8 mouse cellular contexts compared by ENCODE assay signal in genomic region chr11:3515637-3516036, GRCm38 (mm10). TPM values are rescaled to one million over a fixed set of nuclear protein-coding genes. Genes with fewer than 3 reads are reported as not detected.
A peak's percentile ranks its signal among the peaks of the same experiment; 100 is the strongest.
DNase-seq lines count a peak whose midpoint lies in the region; ATAC-seq and TF ChIP-seq lines count a peak whose summit lies in the region.

No protein-coding gene starts in this region.

- no peak for ATAC-seq in hindbrain, embryonic 11.5 days (ENCODE audit: low FRiP score)

- no peak overlapping the region for H3K4me3 ChIP-seq in hindbrain, embryonic 11.5 days (ENCODE audit: low read depth, low read length)
- H3K4me3 ChIP-seq in myocyte, result peak overlapping the region; percentile 47

- H3K36me3 ChIP-seq in hindbrain, embryonic 11.5 days (ENCODE audit: control insufficient read depth, insufficient read depth, low read length), result no peaks in the 10 kb centered on the region
- peaks cover 14% of the 10 kb centered on the region for H3K36me3 ChIP-seq in myocyte (ENCODE audit: control insufficient read depth, insufficient read depth)

- H3K9ac ChIP-seq in hindbrain, embryonic 11.5 days (ENCODE audit: low read depth, low read length), result no peak overlapping the region

- 0 out of 2 replicates have a peak, but pooled peaks cover 2% of the 10 kb centered on the region for H3K4me1 ChIP-seq in hindbrain, embryonic 11.5 days (replicated peaks; ENCODE audit: control insufficient read depth, insufficient read depth, low read length)

- H3K4me2 ChIP-seq in hindbrain, embryonic 11.5 days (replicated peaks; ENCODE audit: low read depth, low read length), result no peak overlapping the region
- peak overlapping the region; percentile 85 for H3K4me2 ChIP-seq in myocyte (ENCODE audit: low read depth)

- DNase-seq in kidney, postnatal 10 days, result peak; percentile 42
- no peak for DNase-seq in kidney, adult 9 months
- peak; percentile 95 for DNase-seq in cerebellum, adult 9-11 months
- peak; percentile 15 for DNase-seq in hindbrain, embryonic 11.5 days (ENCODE audit: low spot score)
- DNase-seq in right cerebral cortex, postnatal 25 days, result no peak
- DNase-seq in ovary, postnatal 10 days (ENCODE audit: low spot score), result no peak
- no peak for DNase-seq in right cerebral cortex, adult 18-20 months

- H3K27me3 ChIP-seq in hindbrain, embryonic 11.5 days (ENCODE audit: control insufficient read depth, insufficient read depth, low read length), result peaks cover 20% of the 10 kb centered on the region
- no peaks in the 10 kb centered on the region for H3K27me3 ChIP-seq in myocyte (ENCODE audit: control insufficient read depth, insufficient read depth, insufficient read length)

- H3K79me2 ChIP-seq in myocyte (ENCODE audit: control insufficient read depth, insufficient read depth), result no peaks in the 10 kb centered on the region

- H3K9me3 ChIP-seq in hindbrain, embryonic 11.5 days (ENCODE audit: control insufficient read depth, low read length), result no peaks in the 10 kb centered on the region

- WGBS in hindbrain, embryonic 11.5 days, result 73% methylated on average over 4 of the region's 4 CpGs

- no peak overlapping the region for H3K27ac ChIP-seq in hindbrain, embryonic 11.5 days (ENCODE audit: low read depth, low read length)

- no peak overlapping the region for H3ac ChIP-seq in myocyte (ENCODE audit: control insufficient read depth, insufficient read length)

- no peak for TF ChIP-seq POLR2A in myocyte (IDR thresholded peaks at IDR 0.05; ENCODE audit: insufficient read length, low read depth)

TF ChIP-seq in myocyte, 11 proteins besides CTCF, POLR2A, EP300 and RAD21:
- TF ChIP-seq MAX (IDR thresholded peaks at IDR 0.05; ENCODE audit: low read depth), result no peak
- TF ChIP-seq MYOD1 (IDR thresholded peaks at IDR 0.05; ENCODE audit: control insufficient read depth in 1 of 3, insufficient read length in 2 of 3, low read depth in 2 of 3), result peak in 1 of 3 experiments; percentile 28

RNA-seq across cellular contexts. Expression of gene Selenom, which starts 1.2 kb away (rescaled TPM):
- polyA plus RNA-seq in hindbrain, embryonic 11.5 days (2014; fragmentation: Nextera tagmentation; extraction: Ambion mirVana), result 66.5 and 67.4 TPM in 2 replicates
- polyA plus RNA-seq in myocyte (2012; fragmentation: generic; extraction: Trizol), result 270 TPM

RNA-seq across cellular contexts. Expression of gene Inpp5j, which starts 11.0 kb away (rescaled TPM):
- 0.09 and 0.29 TPM in 2 replicates for polyA plus RNA-seq in hindbrain, embryonic 11.5 days (2014; fragmentation: Nextera tagmentation; extraction: Ambion mirVana)
- 5.8 TPM for polyA plus RNA-seq in myocyte (2012; fragmentation: generic; extraction: Trizol)

RNA-seq across cellular contexts. Expression of gene Smtn, which starts 24.8 kb away (rescaled TPM):
- polyA plus RNA-seq in hindbrain, embryonic 11.5 days (2014; fragmentation: Nextera tagmentation; extraction: Ambion mirVana), result 27.0 and 27.5 TPM in 2 replicates
- 141 TPM for polyA plus RNA-seq in myocyte (2012; fragmentation: generic; extraction: Trizol)

RNA-seq across cellular contexts. Expression of gene Pla2g3, which starts 27.6 kb away (rescaled TPM):
- polyA plus RNA-seq in hindbrain, embryonic 11.5 days (2014; fragmentation: Nextera tagmentation; extraction: Ambion mirVana), result 0.60 and 0.86 TPM in 2 replicates
- polyA plus RNA-seq in myocyte (2012; fragmentation: generic; extraction: Trizol), result 0.62 TPM

Comparison
In these comparisons a context has a peak if more than half of its experiments do, and no peak if none do; other contexts are left out.
1. DNase-seq: peak in kidney, postnatal 10 days (single experiment), cerebellum, adult 9-11 months (single experiment) and hindbrain, embryonic 11.5 days (single experiment); none in kidney, adult 9 months (single experiment), right cerebral cortex, postnatal 25 days (single experiment), ovary, postnatal 10 days (single experiment) and right cerebral cortex, adult 18-20 months (single experiment).